Mouse (Mus musculus) bone marrow macrophage, adult 2 months (primary cell): ENCODE measurements around the gene Rab42. TPM values are rescaled to one million over a fixed set of nuclear protein-coding genes. Genes with fewer than 3 reads are reported as not detected.

Source experiments
- H3K27ac ChIP-seq: 2 replicates; pipeline ENCODE4 v1.5.1; 2012; ENCODE audit warnings: low read depth, low read length; ENCODE audit not compliant: insufficient read depth
- H3K4me1 ChIP-seq: 2 replicates; pipeline ENCODE4 v1.6.1; 2012; ENCODE audit warnings: low read length; ENCODE audit not compliant: control insufficient read depth, insufficient read depth
- H3K4me3 ChIP-seq: 2 replicates; pipeline ENCODE4 v1.5.1; 2012; ENCODE audit warnings: mild to moderate bottlenecking, low read length, moderate library complexity; ENCODE audit not compliant: insufficient read depth
- CTCF ChIP-seq: IDR thresholded peaks from 2 replicates; pipeline ENCODE4 v1.5.1; 2012; ENCODE audit warnings: low read depth, mild to moderate bottlenecking, low read length, moderate library complexity
- POLR2A ChIP-seq: IDR thresholded peaks from 2 replicates; pipeline ENCODE4 v1.6.1; 2012; ENCODE audit warnings: mild to moderate bottlenecking, low read depth, low read length, borderline replicate concordance
- polyA plus RNA-seq: library from polyadenylated mRNA; stranded (reverse); fragments of >200 nt; gene quantifications from 2 replicates; pipeline ENCODE4 v1.2.4, GENCODE M21; 2012; ENCODE audit not compliant: missing spikeins, insufficient read depth, insufficient read length

The Rab42 gene
- polyA plus RNA-seq, 1 experiment = 1.5 TPM

DNA sequence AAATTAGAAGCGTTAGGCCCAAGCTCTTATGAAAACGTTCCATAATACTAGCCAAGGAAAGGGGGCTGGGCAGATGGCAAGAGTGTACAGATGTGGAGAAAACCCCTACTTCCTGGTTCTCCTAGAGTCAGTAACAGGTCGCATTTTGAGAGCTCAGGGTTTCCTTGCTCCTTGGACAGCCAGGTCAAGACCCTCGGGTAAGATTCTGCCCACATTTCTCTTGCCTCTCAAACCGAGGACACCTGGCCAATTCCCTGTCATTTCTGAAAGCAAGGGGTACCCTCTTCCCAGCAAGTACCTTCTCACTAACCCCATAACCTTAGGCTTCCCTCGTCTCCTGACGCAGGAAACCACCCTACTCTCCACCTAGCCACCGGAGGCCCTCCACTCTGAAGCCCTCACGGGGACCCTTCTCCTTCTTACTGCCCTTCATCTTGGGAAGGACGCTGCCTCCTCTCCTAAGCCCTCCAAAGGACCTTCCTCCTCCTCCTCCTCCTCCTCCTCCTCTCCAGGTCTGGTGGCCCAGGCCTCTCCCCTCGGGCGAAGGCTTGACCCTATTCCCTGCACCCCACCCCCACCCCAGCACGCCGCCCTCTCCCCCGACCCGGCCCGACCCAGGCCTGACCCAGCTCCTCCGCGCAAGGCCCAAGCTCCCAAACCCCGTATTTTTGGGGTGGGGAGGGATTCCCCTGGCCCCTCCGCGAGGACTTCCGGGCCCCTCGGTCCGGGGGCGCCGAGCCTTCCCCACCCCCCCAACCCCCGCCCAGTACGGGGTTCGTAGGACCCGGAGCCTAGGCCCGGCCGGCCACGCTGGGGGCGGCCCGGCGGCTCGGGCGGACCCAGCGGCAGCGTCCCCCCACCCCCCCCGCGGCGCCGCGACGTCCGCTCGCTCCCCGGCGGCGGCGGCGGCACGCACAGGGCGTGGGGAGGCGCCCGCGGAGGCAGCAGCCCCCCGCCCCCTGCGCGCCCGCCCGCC, 42.5 kb downstream of the Rab42 start:
- Histone ChIP-seq H3K27ac (peak overlapping the region; percentile 84), H3K4me3 (peak overlapping the region; percentile 99), H3K4me1 (peaks cover 19% of the 10 kb centered on the region)
- no peak for TF ChIP-seq POLR2A

DNA sequence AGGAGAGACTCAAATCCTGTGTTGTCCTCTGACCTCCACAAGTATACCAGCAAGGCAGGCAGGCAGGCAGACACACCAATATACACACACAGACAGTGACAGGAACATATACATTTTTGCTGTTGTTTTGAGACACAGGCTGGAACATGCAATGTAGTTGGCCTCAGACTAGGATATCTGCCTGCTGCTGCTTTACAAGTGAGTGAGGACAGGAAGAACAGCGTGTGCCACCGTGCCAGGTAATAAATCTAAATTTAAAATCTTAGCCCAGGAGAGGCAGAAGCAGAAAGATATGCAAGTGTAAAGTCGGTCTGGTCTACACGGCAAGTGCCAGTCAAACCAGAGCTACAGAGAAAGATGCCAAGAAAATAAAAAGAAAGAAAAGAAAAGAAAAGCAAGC, 43.9 kb downstream of the Rab42 start:
- Histone ChIP-seq H3K4me1 (peaks cover 25% of the 10 kb centered on the region), H3K4me3 (no peak overlapping the region), H3K27ac (peak overlapping the region; percentile 28; the same call in 1 of the 2 replicates)
- TF ChIP-seq CTCF = no peak
- no peak for TF ChIP-seq POLR2A

DNA sequence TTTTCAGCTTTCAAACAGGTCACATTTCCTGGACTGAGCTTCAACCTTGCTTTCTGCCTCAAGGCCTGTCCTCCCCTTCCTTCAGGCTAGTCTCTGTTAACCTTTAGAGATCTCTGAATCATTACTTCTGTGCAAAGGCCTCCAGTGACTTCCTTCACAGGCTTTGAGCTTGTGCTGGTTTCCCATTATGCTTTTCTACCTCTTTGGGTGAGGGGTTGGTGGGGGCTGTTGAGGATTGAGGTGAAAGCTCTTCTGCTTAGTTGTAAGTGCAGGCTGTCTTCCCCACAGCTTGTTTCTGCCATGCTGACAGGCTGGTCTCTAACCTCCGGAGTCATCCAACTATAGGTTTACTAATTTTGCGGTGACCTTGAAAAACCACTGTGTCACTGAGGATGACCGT, 46.8 kb downstream of the Rab42 start:
- Histone ChIP-seq H3K4me1 (peaks cover 26% of the 10 kb centered on the region), H3K4me3 (no peak overlapping the region), H3K27ac (no peak overlapping the region)
- TF ChIP-seq CTCF (no peak), POLR2A (no peak)

DNA sequence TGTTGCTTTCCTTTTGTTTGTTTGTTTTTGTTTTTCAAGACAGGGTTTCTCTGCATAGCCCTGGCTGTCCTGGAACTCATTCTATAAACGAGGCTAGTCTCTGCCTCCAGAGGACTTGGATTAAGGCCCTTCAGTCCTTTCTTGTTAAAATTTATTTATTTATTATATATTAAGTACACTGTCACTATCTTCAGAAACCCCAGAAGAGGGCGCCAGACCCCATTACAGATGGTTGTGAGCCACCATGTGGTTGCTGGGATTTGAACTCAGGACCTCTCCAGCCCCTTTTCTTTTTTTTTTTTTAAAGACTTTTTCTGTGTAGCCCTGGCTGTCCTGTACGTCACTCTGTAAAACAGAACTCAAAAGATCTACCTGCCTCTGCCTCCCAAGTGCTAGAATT, 48.2 kb downstream of the Rab42 start:
- TF ChIP-seq CTCF (no peak), POLR2A (no peak)
- H3K4me1 ChIP-seq = peaks cover 26% of the 10 kb centered on the region
- H3K27ac ChIP-seq = no peak overlapping the region
- no peak overlapping the region for H3K4me3 ChIP-seq

DNA sequence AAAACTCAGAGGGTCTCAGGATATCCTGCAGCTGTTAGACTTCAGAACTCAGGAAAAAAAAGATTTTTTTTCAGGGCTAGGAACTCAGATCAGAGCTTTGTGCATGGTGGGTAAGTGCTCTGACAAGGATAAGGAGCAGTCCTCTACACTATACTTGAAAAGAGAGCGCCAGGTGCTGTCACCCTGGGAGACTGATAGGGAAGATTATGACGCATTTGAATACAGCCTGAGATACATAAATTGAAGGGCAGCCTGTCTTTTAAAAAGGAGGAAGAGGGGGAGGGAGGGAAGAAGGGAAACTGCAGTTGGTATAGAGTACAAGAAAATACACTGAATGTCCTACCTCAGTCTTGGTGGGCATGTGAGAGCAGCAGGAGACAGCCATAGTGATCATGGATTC, 49.6 kb downstream of the Rab42 start:
- TF ChIP-seq CTCF (no peak), POLR2A (no peak)
- Histone ChIP-seq H3K4me1 (peaks cover 18% of the 10 kb centered on the region), H3K4me3 (no peak overlapping the region), H3K27ac (no peak overlapping the region)

DNA sequence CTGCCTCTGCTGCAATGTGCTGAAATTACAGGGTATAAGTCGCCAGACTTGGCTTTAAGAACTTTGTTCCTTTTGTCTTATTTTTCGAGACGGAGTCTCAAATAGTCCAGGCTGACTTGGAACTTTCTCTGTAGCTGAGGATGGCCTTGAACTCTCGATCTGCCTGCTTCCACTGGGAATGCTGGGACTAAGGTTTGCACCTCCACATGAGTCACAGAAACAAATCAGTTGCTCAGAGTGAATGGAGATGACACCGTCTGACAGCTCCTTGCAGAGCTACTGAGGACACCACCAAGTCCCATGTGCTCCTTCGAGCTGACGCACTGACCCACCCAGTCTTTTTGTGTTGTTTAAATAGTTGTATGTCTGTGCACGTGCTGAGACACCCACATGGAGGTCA, 50.1 kb downstream of the Rab42 start:
- TF ChIP-seq CTCF (no peak), POLR2A (no peak)
- no peak overlapping the region for H3K27ac ChIP-seq
- H3K4me1 ChIP-seq = peaks cover 21% of the 10 kb centered on the region
- no peak overlapping the region for H3K4me3 ChIP-seq

Other genes with a start within 250 kb of the Rab42 start
- 0.24 TPM in 1 of 2 replicates, not detected in the other for gene Gm10300, start 228.7 kb downstream of the Rab42 start, polyA plus RNA-seq
- gene Epb41, start 228.1 kb downstream of the Rab42 start, polyA plus RNA-seq = 79.8 and 84.7 TPM in 2 replicates
- gene Oprd1, start 158.9 kb downstream of the Rab42 start, polyA plus RNA-seq = not detected in 2 replicates
- gene Ythdf2, start 91.1 kb downstream of the Rab42 start, polyA plus RNA-seq = 50.3 and 51.4 TPM in 2 replicates
- gene Gmeb1, start 41.8 kb downstream of the Rab42 start, polyA plus RNA-seq = 16.7 and 16.8 TPM in 2 replicates
- gene Taf12, start 29.0 kb downstream of the Rab42 start, polyA plus RNA-seq = 33.6 and 38.5 TPM in 2 replicates
- gene Trnau1ap, start 26.2 kb upstream of the Rab42 start, polyA plus RNA-seq = 21.2 and 26.1 TPM in 2 replicates
- 19.5 and 19.8 TPM in 2 replicates for gene Rcc1, start 50.2 kb upstream of the Rab42 start, polyA plus RNA-seq
- gene Phactr4, start 119.1 kb upstream of the Rab42 start, polyA plus RNA-seq = 18.9 and 21.2 TPM in 2 replicates
- gene Med18, start 160.5 kb upstream of the Rab42 start, polyA plus RNA-seq = 6.4 and 8.0 TPM in 2 replicates
- gene Sesn2, start 207.1 kb upstream of the Rab42 start, polyA plus RNA-seq = 12.8 and 13.8 TPM in 2 replicates
- gene Atpif1, start 230.3 kb upstream of the Rab42 start, polyA plus RNA-seq = 539 and 589 TPM in 2 replicates
- gene Dnajc8, start 232.2 kb upstream of the Rab42 start, polyA plus RNA-seq = 140 and 155 TPM in 2 replicates